Mouse (Mus musculus) kidney, adult 11 months (tissue): ENCODE results near the gene Psmd12.

Experiments used
- DNase-seq: peaks from one replicate; pipeline ENCODE4 v3.0.0; 2022

Psmd12 gene

GRCm38 (mm10) chr11:107479053-107479861 lies at the start of gene Psmd12:
Gene Psmd12 (plus strand): TSS chr11:107479484.
- DNase-seq: peak; percentile 90

DNA sequence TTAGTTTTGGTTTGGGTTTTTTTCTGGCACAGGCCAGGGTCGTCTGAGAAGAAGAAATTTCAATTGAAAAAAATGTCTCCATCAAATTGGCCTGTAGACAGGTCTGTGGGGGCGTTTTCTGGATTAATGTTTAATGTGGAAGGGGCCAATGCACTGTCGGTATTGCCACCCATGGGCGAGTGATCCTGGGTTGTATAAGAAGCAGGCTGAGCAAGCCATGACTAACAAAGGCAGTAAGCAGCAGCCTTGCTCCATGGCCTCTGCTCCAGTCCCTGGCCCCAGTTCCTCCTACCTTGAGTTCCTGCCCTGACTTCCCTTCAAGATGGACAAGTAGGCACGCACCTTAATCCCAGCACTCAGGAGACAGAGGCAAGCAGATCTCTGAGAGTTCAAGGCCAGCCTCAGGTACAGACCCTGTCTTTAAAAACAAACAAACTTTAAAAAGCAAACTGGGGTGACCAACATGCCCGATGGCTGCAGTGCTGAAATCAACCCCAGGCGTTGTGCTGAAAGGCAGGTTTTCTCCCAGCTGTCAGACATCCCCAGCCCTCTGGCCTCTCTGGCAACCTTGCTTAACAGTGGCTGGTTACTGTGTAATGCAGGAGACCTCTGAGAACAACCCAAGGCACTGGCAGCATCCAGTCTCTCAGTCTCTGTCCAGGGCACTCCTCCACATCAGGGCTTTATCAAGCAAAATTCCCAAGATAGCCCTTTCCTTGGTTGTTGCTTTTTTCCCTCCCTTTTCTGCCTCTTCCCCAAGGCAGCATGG lies 47.9 kb upstream of the Psmd12 start:
- peak; percentile 64 for DNase-seq

- no peak for DNase-seq
These were observed 43.4 kb upstream of the Psmd12 start for GRCm38 (mm10) chr11:107435776-107436449.

DNA sequence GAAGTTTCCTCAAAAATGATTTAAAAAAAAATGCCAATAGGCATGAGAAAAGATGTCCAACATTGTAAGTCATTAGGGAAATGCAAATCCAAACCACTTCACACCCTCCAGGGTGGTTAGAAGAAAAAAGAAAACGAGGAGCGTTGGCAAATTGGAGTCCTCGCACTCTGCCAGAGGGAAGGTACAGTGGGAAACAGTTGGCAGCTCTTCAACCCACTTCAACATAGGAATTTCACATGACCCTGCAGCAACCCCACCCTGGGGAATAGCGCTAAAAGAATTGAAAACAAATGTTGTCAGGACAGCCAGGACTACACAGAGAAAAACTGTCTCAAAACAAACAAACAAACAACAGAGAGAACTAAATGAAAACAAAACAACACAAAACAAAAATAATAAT lies 41.6 kb upstream of the Psmd12 start:
- no peak for DNase-seq

DNA sequence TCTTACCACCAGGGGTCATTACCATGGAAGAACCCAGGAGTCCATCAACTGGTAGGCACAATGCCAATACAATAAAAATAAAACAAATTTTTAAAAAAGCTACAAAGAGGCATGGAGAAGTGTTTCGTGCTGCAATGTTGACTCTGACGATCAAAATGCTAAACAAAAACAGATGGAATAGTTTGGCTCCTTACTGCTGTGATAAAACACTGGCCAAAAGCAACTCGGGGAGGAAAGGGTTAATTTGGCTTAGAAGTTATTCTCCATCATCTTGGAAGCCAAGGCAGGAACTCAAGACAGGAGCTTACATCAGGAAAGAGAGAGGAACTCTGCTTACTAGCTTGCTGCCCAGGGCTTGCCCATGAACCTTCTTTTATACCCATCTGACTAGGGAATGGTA lies 41.1 kb upstream of the Psmd12 start:
- DNase-seq: no peak

DNA sequence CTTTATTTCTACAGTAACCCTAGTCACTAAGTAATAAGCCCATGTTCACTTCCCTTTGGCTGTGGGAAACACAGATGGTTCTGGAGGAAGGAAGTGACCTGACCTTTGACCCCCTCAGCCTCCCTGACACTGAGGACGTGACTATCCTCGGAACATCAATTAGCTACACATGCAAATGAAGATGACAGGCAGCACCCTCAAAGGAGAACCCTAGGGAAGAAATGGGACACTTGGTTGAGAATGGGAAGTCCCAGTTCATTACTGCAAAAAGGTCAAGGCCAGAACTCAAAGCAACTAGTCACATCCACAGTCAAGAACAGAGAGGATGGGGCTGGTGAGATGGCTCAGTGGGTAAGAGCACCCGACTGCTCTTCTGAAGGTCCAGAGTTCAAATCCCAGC lies 38.2 kb upstream of the Psmd12 start:
- DNase-seq: no peak

DNA sequence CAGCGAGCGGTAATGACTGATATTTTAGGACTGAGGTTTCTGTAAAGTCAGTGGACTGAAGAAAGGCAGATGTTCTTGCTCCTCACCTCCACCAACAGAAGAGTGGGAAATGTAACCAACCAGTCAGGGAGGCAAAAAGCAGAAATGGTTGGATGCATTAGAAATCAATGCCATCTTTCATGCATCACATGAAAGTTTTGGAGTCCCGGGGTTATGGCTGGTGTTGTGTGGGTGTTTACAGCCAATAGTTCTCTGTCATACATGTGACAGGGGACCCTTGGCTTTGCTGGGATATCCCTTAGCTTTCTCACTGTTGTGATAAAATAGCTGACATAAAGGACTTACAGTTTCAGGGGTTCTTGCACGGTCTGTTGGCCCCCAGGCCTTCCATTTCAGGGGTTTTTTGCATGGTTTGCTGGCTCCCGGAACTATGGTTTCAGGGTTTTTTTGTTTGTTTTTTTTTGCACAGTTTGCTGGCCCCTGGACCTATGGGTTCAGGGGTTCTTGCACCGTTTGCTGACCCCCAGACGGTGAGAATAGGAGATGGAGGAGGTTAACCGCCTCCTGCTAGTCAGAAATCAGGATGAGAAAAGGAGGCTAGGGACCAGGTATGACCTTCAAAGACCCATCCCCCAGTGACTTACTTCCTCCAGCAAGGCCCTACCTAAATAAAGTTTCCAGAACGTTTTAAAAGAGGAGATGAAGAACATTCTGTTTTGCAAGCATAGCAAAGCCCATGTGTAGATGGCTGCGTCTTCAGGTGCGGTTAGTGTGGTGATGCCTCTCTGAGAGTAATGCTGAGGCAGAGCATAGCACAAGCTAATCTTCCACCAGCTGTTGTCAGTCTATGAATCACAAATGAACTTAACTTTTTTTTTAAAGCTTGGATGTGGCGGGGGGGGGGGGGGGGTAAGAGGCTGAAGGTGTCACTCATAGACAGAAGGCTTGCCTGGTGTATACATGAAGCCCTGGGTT lies 35.9 kb upstream of the Psmd12 start:
- DNase-seq: no peak

- DNase-seq: no peak
These were observed 33.6 kb upstream of the Psmd12 start for GRCm38 (mm10) chr11:107445683-107446082.

GRCm38 (mm10) chr11:107446650-107447049 lies 32.6 kb upstream of the Psmd12 start:
- DNase-seq: no peak

- DNase-seq: no peak
These were observed 31.9 kb upstream of the Psmd12 start for GRCm38 (mm10) chr11:107447349-107447748.

GRCm38 (mm10) chr11:107447915-107448314 lies 31.4 kb upstream of the Psmd12 start:
- DNase-seq: no peak

DNA sequence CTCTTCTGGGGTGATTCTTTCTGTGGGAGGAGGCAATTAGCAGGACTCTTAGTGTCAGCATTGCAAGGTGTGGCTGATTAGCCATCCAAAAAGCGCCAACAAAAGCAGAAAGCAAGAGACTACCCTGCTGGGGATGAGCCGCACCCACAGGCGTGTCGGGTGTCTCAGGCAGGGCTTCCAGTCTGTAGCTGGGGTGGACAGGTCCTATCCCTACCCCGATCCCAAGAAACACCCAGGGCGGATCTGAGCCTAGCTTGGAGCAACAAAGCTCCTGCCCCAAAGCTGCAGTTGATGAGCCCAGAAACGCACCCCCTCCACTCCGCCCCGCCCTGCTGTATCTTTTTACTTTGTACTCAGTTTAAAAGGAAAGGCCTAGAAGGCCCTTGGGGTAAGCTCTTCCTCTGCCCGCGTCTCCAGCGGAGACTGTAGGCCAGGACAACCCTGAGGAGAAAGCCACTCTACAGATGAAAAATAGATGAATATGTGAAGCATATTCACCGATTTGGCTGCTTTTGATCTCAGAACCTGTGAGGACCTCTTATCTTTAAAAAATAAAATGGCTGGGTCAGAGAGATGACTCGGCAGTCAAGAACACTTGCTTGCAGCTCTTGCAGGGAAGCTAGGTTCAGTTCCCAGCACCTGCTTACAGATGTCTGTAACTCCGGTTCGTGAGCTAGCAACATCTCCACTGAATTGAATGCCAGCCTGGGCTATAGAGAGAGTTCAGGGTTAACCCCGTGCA lies 29.9 kb upstream of the Psmd12 start:
- no peak for DNase-seq

DNA sequence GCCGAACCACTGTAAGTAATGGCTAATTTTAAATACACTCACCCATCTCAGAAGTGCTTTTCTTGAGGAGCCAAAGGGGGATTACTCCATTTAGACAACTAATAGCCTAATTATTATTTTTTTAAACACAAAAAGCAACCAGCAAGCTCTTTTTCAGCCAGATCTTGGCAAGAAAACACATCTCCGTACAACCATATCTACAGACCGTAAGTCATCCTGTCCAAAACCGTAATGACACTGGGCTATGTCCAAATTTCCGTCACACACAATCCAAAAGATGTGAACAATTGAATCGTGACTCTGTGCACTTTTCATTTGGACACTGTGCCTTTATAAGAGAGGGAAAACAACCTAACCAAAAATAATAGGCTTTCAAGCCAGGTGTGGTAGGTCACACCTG lies 29.2 kb upstream of the Psmd12 start:
- DNase-seq: no peak

DNA sequence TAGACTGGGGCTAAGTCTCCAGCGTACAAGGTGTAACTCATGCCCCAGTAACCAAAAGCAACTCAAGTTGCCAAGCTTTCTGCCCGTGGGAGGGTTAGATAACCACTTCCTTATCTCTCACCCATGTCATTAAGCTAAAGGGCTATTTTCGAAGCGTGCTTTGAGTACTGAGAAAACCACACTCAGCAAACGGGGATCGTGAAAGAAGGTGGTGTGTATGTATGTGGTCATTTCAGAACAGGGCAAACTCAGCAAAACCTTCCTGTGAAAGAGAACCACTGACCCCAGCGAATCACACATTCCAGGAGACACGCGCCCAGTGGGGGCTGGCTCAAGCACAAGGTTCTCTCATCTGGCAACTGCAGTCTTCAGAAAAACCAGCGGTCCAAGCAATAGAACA lies 28.2 kb upstream of the Psmd12 start:
- DNase-seq: peak; percentile 84

DNA sequence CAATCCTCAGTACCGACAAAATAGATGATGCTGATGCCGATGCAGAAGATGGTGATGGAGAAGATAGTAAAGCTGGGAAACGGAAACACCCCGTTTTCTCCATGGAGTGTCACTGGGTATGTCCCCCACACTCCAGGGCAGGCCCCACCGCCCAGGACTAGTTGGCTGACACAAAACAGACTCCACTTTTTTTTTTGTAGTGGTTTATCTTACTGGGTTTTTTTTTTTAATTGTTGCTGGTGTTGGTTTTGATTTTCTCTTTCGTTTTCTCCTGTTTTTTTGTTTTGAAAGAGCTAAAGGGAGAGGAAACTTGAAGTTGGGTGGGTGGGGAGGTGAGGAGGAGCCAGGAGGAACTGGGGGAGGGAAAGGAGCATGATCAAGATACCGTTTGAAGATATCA lies 27.2 kb upstream of the Psmd12 start:
- DNase-seq: no peak

DNA sequence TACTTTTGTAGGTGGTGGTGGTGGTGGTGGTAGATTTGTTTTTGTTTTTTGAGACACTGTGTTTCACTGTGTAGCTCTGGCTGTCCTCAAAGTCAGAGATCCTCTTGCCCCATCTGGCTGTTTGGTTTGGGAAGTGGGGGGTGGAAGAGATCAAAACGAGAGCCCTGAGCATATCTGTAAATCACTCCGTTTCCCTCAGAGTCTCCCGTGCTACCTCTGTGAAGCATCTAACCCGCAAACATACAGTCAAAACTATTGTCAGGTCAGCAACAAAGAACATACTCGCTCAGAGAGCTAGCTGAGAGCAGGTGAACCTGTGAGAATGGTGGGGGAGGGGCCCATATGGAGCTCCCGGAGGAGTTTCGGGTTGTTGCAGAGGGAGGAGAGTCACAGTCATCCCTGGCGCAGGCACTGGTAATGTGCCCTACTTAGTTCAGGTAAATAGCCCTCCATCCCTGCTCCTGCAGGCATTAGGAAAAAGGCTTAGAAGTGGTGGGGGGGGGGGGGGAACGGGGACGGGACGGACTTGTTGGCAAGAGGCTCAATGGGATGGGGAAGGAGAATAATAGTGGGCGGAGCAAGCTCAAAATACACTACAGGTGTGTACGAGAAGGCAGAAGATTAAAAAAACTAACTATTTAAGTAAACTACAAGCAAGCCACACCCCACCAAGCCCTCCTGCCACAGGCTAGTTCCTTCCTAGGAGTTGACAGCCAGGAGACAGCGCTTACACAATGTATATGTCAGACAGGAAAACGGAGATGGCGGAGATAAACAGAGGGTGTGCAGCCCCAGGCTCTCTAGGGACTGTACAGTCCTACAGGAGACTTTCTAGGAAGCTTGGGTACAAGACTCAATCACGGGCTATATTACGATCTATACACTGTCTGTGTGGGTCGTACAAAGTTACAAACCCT lies 24.5 kb upstream of the Psmd12 start:
- DNase-seq: no peak

- DNase-seq: no peak
These were observed 22.0 kb upstream of the Psmd12 start for GRCm38 (mm10) chr11:107457282-107457681.

DNA sequence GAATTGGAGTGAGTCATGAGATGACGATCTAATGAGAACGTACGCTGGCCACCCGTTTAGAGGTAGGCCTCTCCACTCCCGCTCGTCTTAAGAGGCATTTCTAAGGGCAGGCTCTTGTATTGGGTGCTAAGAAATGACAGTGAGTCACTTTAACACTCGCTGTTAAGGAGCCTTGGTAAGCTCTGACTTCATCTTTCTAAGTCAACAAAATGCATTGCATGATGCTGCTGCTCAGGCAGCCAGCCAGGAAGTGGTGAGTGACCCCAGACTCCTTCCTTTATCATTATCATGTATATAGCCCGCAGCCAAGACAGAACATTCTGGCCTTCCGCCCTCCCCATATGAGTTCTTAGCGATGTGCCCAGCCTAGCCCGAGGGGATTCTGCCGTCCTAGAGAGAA lies 21.0 kb upstream of the Psmd12 start:
- no peak for DNase-seq

GRCm38 (mm10) chr11:107458986-107459385 lies 20.3 kb upstream of the Psmd12 start:
- no peak for DNase-seq

DNA sequence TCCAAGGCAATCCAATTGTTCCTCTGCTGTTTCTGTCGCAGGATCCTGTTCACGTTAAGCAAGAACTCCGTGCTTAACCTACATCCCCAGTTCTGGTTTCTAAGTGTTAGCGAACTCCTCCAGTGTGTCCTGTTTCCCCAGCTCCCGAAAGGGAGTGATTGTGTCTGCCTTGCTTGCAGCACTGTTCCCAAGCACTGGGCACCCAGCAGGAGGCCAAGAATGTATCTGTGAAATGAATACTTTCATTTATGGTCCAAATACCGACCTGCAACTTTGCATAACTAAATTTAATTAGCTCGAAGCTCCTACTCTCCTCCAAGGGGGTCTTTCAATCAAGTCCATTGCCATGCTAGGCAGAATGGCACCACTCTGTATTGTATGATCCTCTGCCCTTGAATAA lies 19.5 kb upstream of the Psmd12 start:
- no peak for DNase-seq

DNA sequence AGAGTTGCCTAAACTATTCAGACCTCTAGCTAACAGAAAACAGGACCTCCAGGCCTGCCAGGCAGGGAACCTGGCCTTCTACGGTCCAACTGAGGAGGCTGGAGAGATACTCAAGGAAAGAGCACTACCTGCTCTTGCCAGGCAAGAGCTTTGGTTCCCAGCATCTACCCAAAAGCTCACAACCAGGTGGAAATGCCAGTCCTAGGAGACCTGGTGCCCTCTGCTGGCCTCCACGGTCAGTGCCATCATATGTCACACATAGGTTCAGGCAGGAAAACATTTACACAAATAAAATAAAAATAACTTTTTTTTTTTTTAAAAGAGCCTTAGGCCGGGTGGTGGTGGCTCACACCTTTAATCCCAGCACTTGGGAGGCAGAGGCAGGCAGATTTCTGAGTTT lies 16.8 kb upstream of the Psmd12 start:
- no peak for DNase-seq
